Mouse (Mus musculus) naive thymus-derived CD4-positive, alpha-beta T cell, adult 2 months (primary cell): ENCODE results near the gene Cox8c.
A peak's percentile ranks its signal among the peaks of the same experiment; 100 is the strongest.

Source experiments
- DNase-seq: peaks from one replicate; pipeline ENCODE4 v3.0.0-alpha.2; 2011; ENCODE audit warnings: low read depth

The Cox8c gene

DNA sequence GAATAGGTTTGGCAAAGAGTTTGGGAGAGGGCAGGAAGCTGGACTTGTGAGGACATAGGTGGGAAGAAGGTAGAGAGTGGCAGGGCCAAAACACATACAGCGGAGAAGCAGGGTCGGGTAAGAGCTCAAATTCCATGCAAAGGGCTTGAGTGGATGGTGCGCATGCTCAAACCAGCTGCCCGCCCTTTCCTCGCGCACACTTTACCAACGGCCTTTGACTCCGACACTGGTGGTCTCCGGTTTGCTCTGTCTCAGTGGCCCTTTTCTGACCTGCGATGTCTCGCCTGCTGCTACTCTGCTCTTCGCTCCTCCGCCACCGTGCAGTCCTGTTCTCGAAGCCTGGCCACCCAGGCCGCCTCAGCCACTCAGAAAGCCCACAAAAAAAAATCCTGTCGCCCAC is at the start of gene Cox8c:
Gene Cox8c (plus strand): TSS at position 226 of the 400 bp plus-strand sequence.
- no peak for DNase-seq

DNA sequence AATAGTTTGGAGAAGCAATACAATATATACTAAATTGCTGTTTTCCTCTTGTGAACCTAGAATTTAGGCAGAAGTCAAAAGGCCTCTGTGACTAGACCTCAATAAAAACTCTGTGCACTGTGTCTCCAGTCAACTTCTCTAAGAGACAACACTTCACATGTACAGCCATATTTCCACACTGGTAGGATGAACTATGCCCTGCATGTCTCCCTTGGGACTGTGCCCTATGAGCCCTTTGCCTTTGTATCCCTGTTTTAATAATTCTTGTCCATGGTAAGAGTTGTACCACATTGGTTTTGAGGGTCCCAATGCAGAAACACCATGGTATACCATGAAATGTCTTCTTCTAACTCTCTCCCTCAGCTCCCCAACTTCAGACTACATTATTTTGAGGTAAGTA is 38.3 kb upstream of the Cox8c start:
- no peak for DNase-seq

- DNase-seq: no peak
These were observed 29.3 kb upstream of the Cox8c start for GRCm38 (mm10) chr12:102869802-102870201.

GRCm38 (mm10) chr12:102870527-102870926 is 28.6 kb upstream of the Cox8c start:
- DNase-seq: no peak

- peak; percentile 70 for DNase-seq
These were observed 21.6 kb upstream of the Cox8c start for GRCm38 (mm10) chr12:102877301-102878030.

- peak; percentile 96 for DNase-seq
These were observed 20.9 kb upstream of the Cox8c start, which contains the start of gene Btbd7 for GRCm38 (mm10) chr12:102878031-102878823. Btbd7 (minus strand) TSS chr12:102878471.

DNA sequence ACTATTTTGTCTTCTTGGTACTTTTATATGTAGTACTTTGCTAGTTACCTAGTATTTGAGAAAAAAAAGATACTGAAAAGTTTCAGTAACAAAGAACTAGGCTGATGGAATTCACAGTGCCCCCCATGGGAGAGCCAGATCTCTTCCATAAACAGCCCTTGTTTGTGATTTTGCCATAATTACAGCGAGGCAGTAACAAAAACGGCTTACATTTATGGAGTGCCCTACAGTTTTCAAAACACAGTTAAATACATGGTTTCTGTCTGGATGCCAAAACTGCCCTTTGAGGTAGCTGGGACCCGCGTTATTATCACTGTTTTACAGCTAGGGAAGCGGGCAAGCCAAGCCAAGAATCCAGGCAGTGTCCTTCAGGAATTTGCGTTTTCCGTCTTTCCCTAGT is 20.2 kb upstream of the Cox8c start:
- DNase-seq: no peak

- DNase-seq: no peak
These were observed 13.4 kb upstream of the Cox8c start for GRCm38 (mm10) chr12:102885735-102886134.

DNA sequence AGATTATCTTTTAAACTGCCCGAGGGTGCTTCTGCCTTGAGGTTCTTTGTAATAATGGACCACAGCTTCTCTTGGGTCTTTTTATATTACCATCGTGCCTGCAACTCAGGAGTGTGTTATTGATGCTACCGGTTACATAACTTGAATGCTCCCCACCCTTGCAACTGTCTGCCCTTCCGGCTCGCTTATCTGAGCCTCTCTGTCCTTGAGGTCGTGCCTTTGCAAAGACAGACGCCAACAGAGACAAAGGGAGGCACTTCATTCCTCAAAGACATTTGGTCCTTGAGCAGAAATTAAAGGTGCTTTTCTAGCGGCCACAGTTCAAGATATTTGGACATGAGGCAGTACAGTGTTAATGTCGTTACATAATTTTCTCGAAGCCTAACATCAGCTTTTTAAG is 11.8 kb upstream of the Cox8c start:
- no peak for DNase-seq

DNA sequence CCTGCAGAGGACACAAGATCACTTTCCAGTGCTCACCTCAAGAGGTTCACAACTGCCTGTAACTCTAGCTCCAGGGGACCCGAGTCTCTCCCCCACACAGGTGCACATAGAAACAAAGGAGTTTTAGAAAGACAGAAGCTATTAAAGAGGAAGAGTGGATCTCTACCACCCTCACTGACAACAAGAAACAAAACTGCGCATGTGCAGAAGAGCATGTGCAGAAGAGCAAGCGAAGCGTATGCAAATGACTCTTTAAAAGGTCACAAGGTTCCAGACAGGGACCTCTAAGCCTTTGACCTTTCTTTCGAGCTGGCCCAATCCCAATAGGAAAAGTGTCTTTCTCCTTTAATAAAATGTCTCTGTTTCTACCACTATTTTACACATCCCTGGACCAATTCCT is 10.5 kb upstream of the Cox8c start:
- no peak for DNase-seq

DNA sequence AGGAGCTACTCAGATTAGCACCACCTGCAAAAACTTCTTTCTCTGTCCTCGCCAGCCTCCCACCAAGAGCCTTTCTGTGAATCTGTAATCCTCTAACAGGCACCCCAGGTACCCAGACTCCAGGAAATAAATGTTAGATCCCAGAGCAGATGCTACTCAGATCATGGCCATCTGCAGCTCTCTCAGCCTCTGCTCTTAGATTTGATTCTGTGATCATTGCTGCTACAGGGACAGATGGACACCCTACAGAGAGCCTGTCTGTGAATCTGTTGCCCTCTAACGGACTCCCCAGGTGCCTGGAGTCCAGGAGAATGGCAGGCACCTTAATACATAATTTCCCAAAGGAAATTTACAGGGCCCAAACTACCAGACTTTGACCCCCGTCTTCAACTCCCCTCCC is 9.1 kb downstream of the Cox8c start:
- no peak for DNase-seq

DNA sequence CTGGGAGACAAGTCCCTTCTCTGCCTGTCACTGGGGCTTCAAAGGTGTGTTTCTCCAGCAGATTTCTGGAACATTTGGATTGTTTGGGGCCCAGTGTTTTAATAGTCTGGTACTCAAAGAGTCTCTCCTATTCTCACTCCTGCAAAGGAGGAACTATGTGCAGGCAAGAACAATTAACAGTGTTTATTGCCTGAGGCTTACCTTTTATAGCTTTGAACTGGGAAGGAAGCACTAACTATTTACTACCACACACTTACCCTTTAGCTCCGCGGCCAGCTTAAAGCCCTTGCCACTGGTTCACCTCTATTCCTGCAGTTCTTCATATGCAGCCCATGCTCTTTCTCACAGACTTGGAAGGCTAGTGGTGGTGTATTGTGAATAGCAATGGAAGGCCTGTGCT is 17.0 kb downstream of the Cox8c start:
- no peak for DNase-seq

DNA sequence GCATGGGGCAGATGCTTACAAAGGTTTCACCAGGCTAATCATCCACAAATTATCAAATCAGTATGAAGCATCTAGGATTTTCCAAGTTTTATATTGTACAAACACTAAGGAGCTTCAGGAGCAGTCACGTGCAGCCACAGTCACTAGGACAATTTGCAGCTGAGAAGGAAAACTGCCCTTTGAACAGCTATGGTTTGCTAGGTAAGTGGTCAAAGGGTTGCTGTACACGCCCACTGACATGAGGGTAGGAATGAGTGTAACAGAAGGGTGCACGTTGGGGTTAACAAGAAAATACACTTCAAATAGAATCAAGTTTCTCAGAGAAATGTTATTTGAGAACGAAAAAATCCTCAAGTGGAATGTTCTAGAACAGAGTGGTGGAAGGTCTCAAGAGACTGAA is 30.6 kb downstream of the Cox8c start:
- no peak for DNase-seq

DNA sequence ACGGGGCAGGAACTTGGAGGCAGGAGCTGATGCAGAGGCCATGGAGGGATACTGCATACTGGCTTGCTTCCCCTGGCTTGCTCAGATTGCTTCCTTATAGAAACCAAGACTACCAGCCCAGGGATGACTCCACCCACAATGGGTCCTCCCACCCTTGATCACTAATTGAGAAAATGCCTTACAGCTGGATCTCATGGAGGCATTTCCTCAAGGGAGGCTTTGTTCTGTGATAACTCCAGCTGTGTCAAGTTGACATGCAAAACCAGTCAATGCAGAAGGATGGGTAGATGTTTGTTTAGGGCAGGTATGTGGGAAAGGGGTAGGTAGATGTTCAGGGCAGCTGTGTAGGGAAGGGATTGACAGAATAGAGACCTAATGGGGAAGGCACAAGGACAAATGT is 31.2 kb downstream of the Cox8c start:
- no peak for DNase-seq

- DNase-seq: no peak
These were observed 31.7 kb downstream of the Cox8c start for GRCm38 (mm10) chr12:102930789-102931188.

GRCm38 (mm10) chr12:102935892-102936291 is 36.8 kb downstream of the Cox8c start:
- no peak for DNase-seq

DNA sequence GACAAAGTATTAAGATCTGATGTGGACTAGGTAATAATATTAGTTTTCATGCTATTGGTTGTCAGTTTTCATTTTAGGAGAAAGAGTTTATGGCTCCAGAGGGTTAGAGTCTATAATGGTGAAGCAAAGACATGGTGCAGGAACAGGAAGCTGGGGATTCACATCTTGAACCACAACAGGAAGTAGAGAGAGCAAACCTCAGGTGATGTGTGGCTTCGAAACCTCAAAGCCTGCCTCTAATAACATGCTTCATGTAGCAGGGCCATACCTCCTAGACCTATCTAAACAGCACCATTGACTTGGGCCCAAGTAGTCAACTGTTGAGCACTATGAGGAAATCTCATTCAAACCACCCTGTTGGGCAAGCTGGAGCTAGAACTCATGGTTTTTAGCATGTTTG is 46.5 kb downstream of the Cox8c start:
- no peak for DNase-seq

- no peak for DNase-seq
These were observed 48.7 kb downstream of the Cox8c start for GRCm38 (mm10) chr12:102947826-102948225.

DNA sequence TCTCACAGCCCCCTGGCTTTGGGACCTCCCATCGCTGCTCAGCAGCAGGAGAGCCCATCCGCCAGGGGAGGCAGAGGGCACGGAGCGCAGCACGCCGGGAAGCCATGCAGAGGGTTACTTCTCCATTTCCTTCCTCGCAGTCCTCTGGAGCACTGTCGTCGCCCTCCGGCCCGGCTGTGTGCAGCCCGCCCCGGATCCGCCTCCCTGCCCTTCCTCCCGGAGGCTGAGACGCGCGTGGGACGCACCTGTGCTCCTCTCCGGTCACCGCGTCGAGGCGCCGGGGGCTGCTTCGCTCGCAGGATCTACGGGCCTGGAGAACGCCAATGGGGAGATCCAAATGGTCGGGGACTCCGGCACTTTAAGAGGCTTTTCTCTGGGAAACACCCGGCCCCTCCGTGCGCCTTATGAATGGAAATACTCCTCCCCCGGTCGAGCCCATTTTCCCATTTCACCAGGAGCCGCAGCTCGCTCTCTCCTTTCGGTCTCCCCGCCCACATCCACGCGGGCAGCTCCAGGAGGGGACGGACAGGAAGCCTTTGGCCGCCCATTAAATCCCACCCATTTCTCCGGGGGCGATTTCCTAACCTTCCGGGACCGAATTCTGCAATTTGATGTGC is 49.8 kb downstream of the Cox8c start, which contains the start of gene Unc79:
Gene Unc79 (plus strand): TSS at position 82 of the 617 bp plus-strand sequence.
- DNase-seq: no peak

- no peak for DNase-seq
These were observed 50.5 kb downstream of the Cox8c start for GRCm38 (mm10) chr12:102949395-102950208.
